Mouse (Mus musculus) kidney, postnatal 10 days (tissue): Measurements from ENCODE around the gene Acvr1.
A peak's percentile ranks its signal among the peaks of the same experiment; 100 is the strongest.

Experiments
- DNase-seq: peaks from one replicate; pipeline ENCODE4 v3.0.0; 2021; ENCODE audit warnings: mixed read lengths

The Acvr1 gene

GRCm38 (mm10) chr2:58516000-58516399 is 51.0 kb downstream of the Acvr1 start:
- no peak for DNase-seq

- no peak for DNase-seq
Observed at GRCm38 (mm10) chr2:58514489-58514888, 52.5 kb downstream of the Acvr1 start.

DNA sequence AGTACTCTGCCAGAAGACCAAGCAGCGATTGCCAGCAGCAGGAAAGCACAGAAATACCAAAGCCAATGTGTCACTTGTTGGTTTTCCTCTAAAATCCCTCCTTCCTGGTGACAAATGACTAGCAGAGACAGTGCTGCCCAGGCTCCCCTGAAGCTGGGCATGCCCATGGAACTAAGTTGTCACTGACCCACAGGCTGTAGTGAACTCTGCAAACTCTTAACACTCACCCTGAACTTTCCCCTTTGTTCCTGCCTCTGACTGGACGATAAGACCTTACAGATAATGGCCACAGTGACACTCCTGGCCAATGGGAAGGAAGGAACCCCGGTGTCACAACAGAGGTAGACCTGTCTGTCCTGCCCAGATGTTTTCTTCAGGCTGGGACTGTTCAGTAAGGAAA is 53.7 kb downstream of the Acvr1 start:
- no peak for DNase-seq

GRCm38 (mm10) chr2:58510192-58510591 is 56.8 kb downstream of the Acvr1 start:
- peak; percentile 53 for DNase-seq

GRCm38 (mm10) chr2:58505306-58506090 is 61.5 kb downstream of the Acvr1 start:
- DNase-seq: no peak

- peak; percentile 32 for DNase-seq
Observed at GRCm38 (mm10) chr2:58496647-58497410, 70.1 kb downstream of the Acvr1 start.

- DNase-seq: no peak
Observed at GRCm38 (mm10) chr2:58495271-58495670, 71.7 kb downstream of the Acvr1 start.

DNA sequence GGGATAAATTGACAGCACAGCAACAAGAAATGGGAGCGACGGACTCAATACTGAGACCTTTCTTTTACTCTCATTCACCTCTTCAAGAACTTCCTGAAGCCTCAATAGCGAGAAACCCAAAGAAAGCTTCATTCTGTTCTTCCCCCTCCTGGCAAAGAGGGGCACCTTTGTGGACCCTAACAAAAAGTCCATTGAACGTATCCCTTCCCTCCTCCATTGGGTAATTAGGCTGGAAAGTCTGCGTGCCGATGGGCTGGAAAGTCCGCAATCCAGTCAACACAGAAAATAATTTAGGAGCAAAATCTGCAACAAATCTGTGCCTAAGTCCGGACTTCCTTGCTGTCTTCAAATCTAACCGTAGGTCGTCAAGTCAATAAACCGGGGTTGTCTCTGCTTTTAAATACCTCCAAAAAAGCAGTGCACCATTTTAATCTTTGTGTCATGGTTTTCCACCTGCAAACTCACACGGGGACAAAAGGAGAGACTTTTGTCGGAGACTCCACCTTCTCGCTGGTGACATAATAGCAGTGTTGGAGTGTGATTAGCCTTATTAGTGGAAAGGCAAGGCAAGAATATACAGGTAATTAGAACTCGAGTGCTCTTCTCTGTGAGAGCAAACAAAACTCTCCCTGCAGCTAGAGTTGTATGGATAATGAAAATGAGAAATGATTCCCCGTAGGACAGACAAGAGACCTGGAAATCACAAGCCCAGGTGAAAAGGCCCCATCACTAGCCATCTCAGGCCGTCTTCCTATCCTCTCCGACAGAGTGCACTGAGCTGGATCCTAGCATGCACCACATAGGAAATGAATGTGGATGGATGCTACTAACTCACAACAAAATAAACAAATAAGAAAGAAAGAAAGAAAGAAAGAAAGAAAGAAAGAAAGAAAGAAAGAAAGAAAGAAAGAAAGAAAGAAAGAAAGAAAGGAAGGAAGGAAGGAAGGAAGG is 73.0 kb downstream of the Acvr1 start:
- no peak for DNase-seq

GRCm38 (mm10) chr2:58489275-58489674 is 77.7 kb downstream of the Acvr1 start:
- DNase-seq: peak; percentile 31

- no peak for DNase-seq
Observed at GRCm38 (mm10) chr2:58488404-58488803, 78.6 kb downstream of the Acvr1 start.

DNA sequence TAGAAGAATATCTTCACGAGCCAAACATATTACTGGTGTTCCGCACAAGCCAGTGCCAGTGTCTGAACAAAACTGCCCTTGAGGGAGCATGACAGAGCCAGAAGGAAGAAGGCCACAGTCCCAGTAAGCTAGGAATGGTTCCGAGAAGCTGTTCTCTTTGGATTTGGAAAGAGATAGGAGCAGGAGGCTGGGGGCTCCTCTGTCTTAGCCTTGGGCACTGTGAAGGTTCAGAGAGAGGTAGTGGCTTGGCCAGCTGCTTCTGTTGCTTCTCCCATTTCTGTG is 79.7 kb downstream of the Acvr1 start:
- no peak for DNase-seq

DNA sequence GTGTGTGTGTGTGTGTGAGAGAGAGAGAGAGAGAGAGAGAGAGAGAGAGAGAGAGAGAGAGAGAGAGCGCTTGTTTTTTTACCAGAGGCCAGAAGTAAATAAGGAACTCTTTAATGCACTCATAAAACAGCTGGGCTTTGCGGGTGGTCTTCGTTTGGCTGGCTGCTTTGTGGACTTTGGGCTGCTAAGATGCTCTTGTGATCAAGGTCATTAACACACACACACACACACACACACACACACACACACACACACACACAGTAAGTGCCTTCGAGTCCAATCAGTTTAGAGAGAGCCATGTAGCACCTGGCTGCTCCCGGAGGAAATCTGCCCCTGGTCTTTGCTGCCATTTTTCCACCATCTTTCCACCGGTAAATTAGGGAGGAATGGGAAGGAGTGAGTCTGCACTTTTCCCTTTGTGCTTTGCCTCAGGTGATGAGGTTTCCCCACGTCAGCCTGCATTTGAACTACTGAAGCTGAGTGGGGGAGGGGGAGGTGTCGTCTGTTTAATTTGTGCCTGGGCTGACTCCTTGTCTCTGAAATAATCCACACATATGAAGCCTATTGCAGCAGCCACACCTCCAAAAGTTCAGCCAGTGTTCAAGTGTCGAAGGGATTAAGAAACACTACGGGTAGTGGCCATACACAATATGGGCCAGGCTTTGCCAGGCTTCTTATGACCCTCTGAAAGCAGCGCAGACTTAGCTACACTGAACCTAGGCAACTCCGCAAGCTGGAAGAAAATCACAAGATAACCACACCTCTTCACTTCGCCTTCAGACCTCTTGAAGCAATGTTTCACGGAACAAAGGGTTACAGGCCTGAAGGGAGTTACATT is 80.3 kb downstream of the Acvr1 start:
- peak; percentile 48 for DNase-seq

- no peak for DNase-seq
Observed at GRCm38 (mm10) chr2:58485683-58486082, 81.3 kb downstream of the Acvr1 start.

DNA sequence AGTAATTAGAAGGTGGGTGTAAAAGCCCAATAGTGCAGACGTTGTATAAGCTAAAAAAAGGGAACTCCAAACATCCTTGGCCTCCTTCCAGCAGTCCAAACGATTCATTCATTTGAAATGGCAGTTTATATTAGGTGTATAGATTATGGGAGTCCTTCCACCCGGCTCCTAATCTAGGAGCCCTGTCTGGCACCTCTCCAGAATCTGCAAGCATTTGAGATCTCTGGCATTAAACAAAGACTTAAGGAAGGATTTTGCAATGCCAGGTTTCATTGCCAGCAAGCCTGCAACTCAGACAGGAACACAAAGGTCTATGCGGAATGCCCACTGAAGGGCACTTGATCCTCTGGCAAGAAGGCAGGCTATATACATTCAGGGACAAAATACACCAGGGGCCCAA is 81.8 kb downstream of the Acvr1 start:
- no peak for DNase-seq

- DNase-seq: no peak
Observed at GRCm38 (mm10) chr2:58484284-58484965, 82.5 kb downstream of the Acvr1 start.

GRCm38 (mm10) chr2:58481450-58482100 is 85.4 kb downstream of the Acvr1 start:
- no peak for DNase-seq

GRCm38 (mm10) chr2:58480764-58481163 is 86.2 kb downstream of the Acvr1 start:
- no peak for DNase-seq

DNA sequence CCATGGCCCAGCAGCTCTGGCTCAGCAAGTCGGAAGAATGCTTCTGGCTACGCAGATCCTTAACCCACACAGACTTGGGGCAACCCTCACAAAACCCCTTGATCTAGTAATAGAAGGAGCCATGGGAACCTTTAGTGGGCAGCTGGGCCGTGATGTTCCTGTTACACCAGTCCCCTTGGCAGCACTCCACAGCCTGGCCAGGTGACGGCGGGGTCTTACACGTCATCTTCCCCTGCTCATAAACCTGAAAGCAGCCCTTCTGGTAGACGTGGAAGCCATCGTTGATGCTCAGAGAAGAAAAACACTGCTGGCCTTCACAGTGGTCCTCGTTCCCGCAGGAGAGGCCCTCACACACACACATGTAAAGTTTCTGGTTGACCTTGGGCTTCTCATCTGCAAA is 87.4 kb downstream of the Acvr1 start:
- DNase-seq: no peak

DNA sequence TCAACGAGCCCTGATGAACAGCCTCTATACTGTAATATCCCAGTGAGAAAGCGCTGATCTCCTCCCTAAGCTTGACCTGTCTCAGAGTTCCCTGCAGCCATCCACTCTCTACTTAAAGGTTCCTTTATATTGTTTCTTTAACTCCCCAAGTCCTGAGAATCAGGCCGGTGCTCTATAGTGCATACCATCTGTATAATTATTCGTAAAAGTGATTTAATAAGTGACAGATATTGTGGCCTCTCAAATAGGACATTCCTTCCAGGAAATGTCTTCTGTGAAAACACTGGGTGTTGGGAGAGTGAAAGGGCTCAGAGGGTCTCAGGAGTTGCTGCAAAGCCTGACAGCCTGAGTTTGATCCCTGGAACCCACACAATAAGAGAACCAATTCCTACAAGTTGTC is 88.8 kb downstream of the Acvr1 start:
- no peak for DNase-seq

DNA sequence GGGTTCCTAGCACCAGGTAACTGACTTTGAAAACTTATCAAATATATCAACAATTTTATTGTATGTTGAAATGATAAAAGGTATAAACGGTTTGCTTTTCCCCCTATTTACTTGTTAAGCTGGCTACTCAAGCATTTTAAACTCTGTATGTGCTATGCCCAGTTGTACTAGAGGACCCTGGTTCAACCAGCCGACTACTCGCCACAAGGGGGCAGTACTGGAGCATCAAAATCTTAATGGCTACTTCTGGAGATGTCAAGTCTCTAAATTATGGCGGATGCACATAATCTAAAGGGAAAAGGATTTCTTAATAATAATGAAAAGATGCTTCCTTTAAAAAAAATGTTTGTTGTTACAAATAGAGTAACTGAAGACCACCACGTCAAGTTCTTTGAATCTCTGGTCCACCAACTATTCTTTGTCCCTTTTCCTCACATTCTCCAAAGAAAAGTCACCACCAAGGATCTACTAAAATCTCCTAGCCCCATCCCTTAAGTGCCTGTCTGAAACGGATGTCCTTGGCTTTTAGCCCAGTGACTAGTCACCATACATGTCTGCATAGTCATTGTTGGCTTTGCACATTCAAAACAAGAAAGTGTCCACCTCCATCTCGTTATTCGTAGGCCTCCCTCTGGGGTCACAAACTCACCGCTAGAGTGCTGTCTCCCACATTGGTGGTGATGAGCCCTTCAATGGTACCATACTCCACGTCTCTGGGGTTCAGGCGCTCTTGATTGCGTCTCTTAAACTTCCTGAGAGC is 89.8 kb downstream of the Acvr1 start:
- peak; percentile 93 for DNase-seq
